Mouse (Mus musculus) midbrain, embryonic 11.5 days (tissue): ENCODE measurements around the gene Ccpg1os. TPM values are rescaled to one million over a fixed set of nuclear protein-coding genes. Genes with fewer than 3 reads are reported as not detected.

ENCODE experiments used
- ATAC-seq: fragments of 200-750 bp; cut with Nextera tagmentation; 2 replicates; pipeline ENCODE4 v1.8.0; 2017; ENCODE audit warnings: moderate TSS enrichment, moderate library complexity; ENCODE audit not compliant: low FRiP score
- DNase-seq: peaks from one replicate; pipeline ENCODE4 v3.0.0; 2015; ENCODE audit warnings: low spot score; ENCODE audit errors: missing footprints
- H3K27ac ChIP-seq: fragments of 300-500 bp; sonication (generic); 2 replicates; pipeline ENCODE4 v1.5.1; 2014; ENCODE audit warnings: low read depth, low read length
- H3K27me3 ChIP-seq: fragments of 300-500 bp; sonication (generic); 2 replicates; pipeline ENCODE4 v1.6.1; 2014; ENCODE audit warnings: mild to moderate bottlenecking, low read length, moderate library complexity, mixed read lengths; ENCODE audit not compliant: control insufficient read depth, insufficient read depth
- H3K36me3 ChIP-seq: fragments of 300-500 bp; sonication (generic); 2 replicates; pipeline ENCODE4 v1.6.1; 2014; ENCODE audit warnings: mild to moderate bottlenecking, low read length, moderate library complexity, mixed read lengths; ENCODE audit not compliant: control insufficient read depth, insufficient read depth
- H3K4me1 ChIP-seq: fragments of 300-500 bp; sonication (generic); 2 replicates; pipeline ENCODE4 v1.6.1; 2014; ENCODE audit warnings: low read length; ENCODE audit not compliant: control insufficient read depth, insufficient read depth
- H3K4me2 ChIP-seq: fragments of 300-500 bp; sonication (generic); 2 replicates; pipeline ENCODE4 v1.6.1; 2014; ENCODE audit warnings: mild to moderate bottlenecking, moderate library complexity
- H3K4me3 ChIP-seq: fragments of 300-500 bp; sonication (generic); 2 replicates; pipeline ENCODE4 v1.5.1; 2014; ENCODE audit warnings: low read depth, low read length
- H3K9ac ChIP-seq: fragments of 300-500 bp; sonication (generic); 2 replicates; pipeline ENCODE4 v1.6.1; 2014; ENCODE audit warnings: low read length
- H3K9me3 ChIP-seq: fragments of 300-500 bp; sonication (generic); 2 replicates; pipeline ENCODE4 v1.6.1; 2016; ENCODE audit warnings: low read length; ENCODE audit not compliant: control insufficient read depth
- WGBS: fragments of 180-500 bp; shearing (Covaris S2); extraction: QIAGEN DNeasy Blood & Tissue Kit; methylation state at CpG from one replicate; pipeline ENCODE4 v1.1.7; 2014; 5-methylcytosine and 5-hydroxymethylcytosine counted together
- polyA plus RNA-seq: library from polyadenylated mRNA; unstranded; fragments of >200 nt; fragmentation: Nextera tagmentation; extraction: Ambion mirVana; gene quantifications from 2 replicates; pipeline ENCODE4 v1.2.1, GENCODE M21; 2014

Gene Ccpg1os
- polyA plus RNA-seq = 22.4 and 22.9 TPM in 2 replicates

- ATAC-seq (peak; percentile 100), DNase-seq (peak; percentile 99)
- Histone ChIP-seq H3K27ac (peak within 1 kb of the TSS; percentile 53), H3K9ac (peak within 1 kb of the TSS; percentile 74), H3K27me3 (no peaks in the 10 kb centered on the region), H3K4me1 (peaks cover 11% of the 10 kb centered on the region; the same call in 1 of the 2 replicates), H3K4me3 (peak within 1 kb of the TSS; percentile 83), H3K4me2 (peak within 1 kb of the TSS; percentile 82), H3K36me3 (no peaks in the 10 kb centered on the region), H3K9me3 (no peaks in the 10 kb centered on the region)
- under 1% methylated on average over 88 of the region's 88 CpGs for WGBS
Observed at GRCm38 (mm10) chr9:72985250-72986220, at the start of gene Ccpg1os, which contains the start of gene Ccpg1. Ccpg1os (minus strand) TSS chr9:72985382. Ccpg1 (plus strand) TSS chr9:72985429.

GRCm38 (mm10) chr9:73033406-73033805 is 48.2 kb upstream of the Ccpg1os start:
- Histone ChIP-seq H3K4me2 (no peak overlapping the region), H3K4me3 (no peak overlapping the region), H3K9ac (no peak overlapping the region), H3K36me3 (peaks cover 3% of the 10 kb centered on the region), H3K27me3 (no peaks in the 10 kb centered on the region), H3K27ac (no peak overlapping the region), H3K4me1 (no peaks in the 10 kb centered on the region), H3K9me3 (no peaks in the 10 kb centered on the region)
- ATAC-seq = no peak
- no peak for DNase-seq
- 97% methylated on average over 1 of the region's 1 CpGs for WGBS

DNA sequence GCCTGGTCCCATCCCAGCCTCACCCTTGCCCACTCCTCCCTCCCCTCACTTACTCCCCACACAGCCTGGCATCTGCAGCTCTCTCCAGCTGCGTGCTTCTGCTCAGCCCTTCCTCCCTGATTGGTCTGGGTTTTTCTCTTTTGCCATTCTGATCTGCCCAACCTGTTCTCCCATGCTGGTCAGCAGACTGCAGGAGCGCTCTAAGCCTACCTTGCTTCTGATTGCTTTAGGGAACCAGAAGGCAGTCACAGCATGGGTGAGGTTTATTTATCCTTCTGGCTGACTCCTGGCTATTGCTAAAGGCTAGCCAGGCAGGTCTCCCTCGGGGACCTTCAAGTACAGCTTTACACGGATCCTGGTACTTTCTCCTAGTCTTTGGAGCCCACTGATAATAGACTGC is 46.2 kb upstream of the Ccpg1os start:
- no peak overlapping the region for H3K9ac ChIP-seq
- no peak for DNase-seq
- peaks cover 3% of the 10 kb centered on the region for H3K36me3 ChIP-seq
- H3K4me3 ChIP-seq = no peak overlapping the region
- no peaks in the 10 kb centered on the region for H3K4me1 ChIP-seq
- no peak overlapping the region for H3K4me2 ChIP-seq
- H3K27ac ChIP-seq = no peak overlapping the region
- WGBS = 72% methylated on average over 4 of the region's 4 CpGs
- no peak for ATAC-seq
- H3K27me3 ChIP-seq = no peaks in the 10 kb centered on the region
- no peaks in the 10 kb centered on the region for H3K9me3 ChIP-seq

GRCm38 (mm10) chr9:73030443-73030842 is 45.3 kb upstream of the Ccpg1os start:
- DNase-seq (no peak), ATAC-seq (no peak)
- Histone ChIP-seq H3K36me3 (peaks cover 3% of the 10 kb centered on the region), H3K9ac (no peak overlapping the region), H3K27me3 (no peaks in the 10 kb centered on the region), H3K27ac (no peak overlapping the region), H3K4me2 (no peak overlapping the region), H3K4me1 (no peaks in the 10 kb centered on the region; the same call in 1 of the 2 replicates), H3K9me3 (no peaks in the 10 kb centered on the region), H3K4me3 (no peak overlapping the region)
- WGBS = 100% methylated on average over 1 of the region's 1 CpGs

DNA sequence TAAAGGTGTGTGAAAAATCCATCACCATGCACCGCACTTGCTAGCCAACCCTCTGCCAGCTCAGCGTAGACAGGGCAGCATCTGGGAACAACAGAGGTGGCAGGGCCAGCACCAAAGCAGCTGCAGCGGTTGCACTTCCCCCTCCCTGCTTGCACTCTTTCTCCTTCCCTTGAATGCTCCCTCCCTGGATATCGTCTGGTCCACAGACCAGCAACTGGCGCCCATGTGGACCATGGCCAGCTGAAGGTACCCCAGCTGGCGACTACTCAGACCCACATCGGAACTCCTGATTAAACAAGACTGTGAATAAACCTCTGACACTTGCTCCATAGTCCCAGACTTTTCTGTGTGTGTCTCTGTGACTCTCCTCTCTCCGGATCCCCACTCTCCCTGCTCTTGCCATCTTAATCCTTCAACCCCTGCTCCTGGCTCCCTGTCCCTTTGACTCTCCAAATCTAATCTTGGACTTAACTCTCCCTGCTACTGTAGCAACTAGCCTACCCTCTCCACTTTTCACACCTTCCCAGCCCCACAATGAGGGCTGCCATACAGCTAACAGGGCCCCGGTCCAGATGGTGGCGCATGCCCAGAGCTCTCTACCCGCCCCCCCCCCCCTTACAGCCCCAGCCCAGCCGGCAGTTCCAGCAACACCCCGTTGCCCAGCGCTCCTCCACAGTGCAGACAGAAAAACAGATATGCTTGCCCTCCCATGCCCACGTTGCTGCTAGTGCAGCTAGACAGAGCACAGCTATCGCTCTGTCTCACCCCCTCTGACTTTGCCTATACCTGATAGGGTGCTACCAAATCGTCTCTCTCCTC is 40.8 kb upstream of the Ccpg1os start:
- Histone ChIP-seq H3K36me3 (no peaks in the 10 kb centered on the region), H3K27me3 (no peaks in the 10 kb centered on the region), H3K9ac (no peak overlapping the region), H3K4me3 (no peak overlapping the region), H3K9me3 (no peaks in the 10 kb centered on the region), H3K4me2 (peak overlapping the region; percentile 11; the same call in 1 of the 2 replicates), H3K4me1 (no peaks in the 10 kb centered on the region; the same call in 1 of the 2 replicates), H3K27ac (no peak overlapping the region; the same call in 1 of the 2 replicates)
- DNase-seq (no peak), ATAC-seq (peak; percentile 69)
- WGBS = 19% methylated on average over 16 of the region's 17 CpGs

DNA sequence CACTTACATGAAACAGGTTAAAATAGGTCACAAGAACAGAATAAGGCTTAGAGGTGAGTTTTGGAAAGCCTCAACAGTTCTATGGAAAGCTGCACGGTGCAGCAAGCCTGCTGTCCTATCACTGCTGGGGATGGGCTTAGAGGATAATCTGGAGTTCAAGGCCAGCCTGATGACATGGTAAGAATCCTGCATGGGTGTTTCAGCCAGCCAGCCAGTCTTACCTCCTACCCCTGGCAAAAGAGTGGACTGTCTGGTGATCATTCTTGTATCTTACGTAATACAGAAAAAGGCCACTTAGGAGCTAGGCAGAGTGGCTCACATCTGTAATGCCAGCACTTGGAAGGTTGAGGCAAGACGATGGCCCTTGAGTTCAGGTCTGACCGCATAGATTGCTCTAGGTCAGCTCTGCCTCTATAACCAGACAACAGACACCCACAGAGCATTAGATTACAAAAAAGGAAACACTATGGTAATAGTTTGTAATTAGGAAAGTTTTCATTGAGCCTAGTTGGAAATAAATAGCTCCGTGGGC is 35.5 kb upstream of the Ccpg1os start:
- Histone ChIP-seq H3K9ac (no peak overlapping the region), H3K4me2 (no peak overlapping the region), H3K4me3 (no peak overlapping the region), H3K27me3 (no peaks in the 10 kb centered on the region), H3K27ac (no peak overlapping the region), H3K4me1 (no peaks in the 10 kb centered on the region), H3K9me3 (no peaks in the 10 kb centered on the region), H3K36me3 (peaks cover 5% of the 10 kb centered on the region)
- DNase-seq = no peak
- 98% methylated on average over 5 of the region's 5 CpGs for WGBS
- ATAC-seq = no peak

DNA sequence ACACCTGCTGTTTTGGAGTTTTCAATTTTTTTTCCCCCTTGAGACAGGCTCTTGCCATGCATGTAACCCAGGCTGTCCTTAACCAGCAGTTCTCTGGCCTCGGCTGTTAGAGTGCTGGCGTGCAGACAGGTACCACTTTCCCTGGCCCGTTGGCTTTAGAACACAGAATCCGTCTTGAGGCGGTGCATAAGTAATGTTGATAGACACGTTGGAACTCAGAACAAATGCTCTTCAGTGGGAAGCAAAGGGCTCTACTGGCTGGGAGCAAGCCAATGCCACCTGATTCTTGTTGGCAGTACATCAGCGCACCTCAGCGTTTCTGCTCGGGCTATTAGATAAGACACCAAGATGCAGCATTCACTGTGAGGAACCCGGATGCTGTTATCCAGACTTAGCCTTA is 34.7 kb upstream of the Ccpg1os start:
- Histone ChIP-seq H3K4me1 (no peaks in the 10 kb centered on the region), H3K4me2 (no peak overlapping the region), H3K27ac (no peak overlapping the region), H3K27me3 (no peaks in the 10 kb centered on the region), H3K9me3 (no peaks in the 10 kb centered on the region), H3K36me3 (peaks cover 5% of the 10 kb centered on the region), H3K9ac (no peak overlapping the region), H3K4me3 (no peak overlapping the region)
- DNase-seq (peak; percentile 56), ATAC-seq (no peak)
- 91% methylated on average over 10 of the region's 10 CpGs for WGBS

- WGBS = 89% methylated on average over 13 of the region's 13 CpGs
- ATAC-seq (no peak), DNase-seq (peak; percentile 21)
- H3K4me2 ChIP-seq = no peak overlapping the region
- no peaks in the 10 kb centered on the region for H3K27me3 ChIP-seq
- H3K9me3 ChIP-seq = no peaks in the 10 kb centered on the region
- H3K4me3 ChIP-seq = no peak overlapping the region
- H3K9ac ChIP-seq = no peak overlapping the region
- H3K36me3 ChIP-seq = peaks cover 3% of the 10 kb centered on the region
- no peaks in the 10 kb centered on the region for H3K4me1 ChIP-seq
- H3K27ac ChIP-seq = no peak overlapping the region
Observed at GRCm38 (mm10) chr9:73014724-73015123, 29.5 kb upstream of the Ccpg1os start.
